Mouse (Mus musculus): Measurements from ENCODE around the gene Dock8.

Gene Dock8

DNA sequence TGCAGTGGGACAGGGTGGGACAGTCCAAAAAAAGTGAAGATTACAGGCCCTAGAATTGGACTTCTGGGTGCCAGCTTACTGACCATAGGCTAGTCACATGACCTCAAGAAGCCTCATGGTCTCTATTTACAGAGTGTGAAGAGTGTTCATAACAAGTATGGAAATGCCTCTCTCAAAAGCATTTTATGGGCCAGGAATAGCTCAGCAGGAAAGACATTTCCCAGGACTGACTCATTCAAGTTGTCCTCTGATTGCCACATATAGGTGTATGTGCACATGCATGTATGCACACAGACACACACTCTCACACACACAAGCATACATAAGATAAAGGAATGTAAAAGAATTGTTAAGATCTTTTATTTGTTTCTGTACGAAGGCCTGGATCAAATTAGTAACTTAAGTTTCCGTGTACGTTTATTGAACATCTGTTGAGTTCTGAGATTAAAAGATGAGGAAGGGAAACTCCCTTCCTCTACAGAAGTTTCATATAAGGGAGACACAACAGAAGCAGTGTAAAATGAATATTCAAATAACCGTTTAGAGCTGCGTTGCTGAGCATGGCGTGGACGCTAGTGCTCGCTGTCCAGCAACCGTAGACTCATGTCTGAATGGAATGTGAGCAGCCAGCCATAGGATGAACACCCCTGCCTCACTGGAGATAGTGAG lies 63.0 kb downstream of the Dock8 start:
- no peak for DNase-seq (ENCODE audit: low read depth)

DNA sequence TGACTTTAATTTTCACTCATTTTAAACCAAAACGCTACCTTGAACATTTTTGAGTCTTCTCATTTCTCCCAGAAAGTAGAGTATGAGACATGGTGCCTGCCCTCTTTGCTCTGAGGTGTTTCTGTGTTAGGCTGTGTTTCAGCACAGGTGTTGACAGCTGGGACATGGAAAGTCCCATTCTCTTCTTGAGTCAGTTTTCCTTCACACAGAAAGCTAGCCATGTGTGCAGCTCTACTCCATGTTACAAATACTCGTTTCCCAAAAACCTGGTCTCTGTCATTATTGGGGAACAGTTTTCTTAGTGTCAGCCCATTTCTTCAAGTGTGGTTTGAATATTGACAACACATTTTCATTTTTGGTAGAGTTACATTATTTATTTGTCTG lies 63.5 kb downstream of the Dock8 start:
- DNase-seq (ENCODE audit: low read depth): no peak

DNA sequence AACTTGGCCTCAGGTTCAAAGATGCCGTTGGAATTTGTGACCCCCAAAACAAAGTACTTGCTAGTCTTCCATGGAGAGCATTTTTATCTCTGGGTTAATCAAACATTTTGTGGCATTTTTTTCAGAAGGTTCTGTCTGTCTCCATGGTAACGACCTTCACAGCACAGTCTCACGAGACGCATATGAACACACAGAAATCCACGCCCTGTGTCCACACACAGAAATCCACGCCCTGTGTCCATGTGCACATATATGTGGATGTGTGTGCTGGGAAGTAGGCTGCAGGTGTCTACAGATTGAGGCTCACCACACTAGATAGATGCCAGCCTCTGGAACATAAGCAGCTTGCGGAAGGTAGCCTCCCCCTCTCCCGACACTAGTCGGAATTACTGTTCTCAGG lies 66.9 kb downstream of the Dock8 start:
- DNase-seq (ENCODE audit: low read depth): no peak

DNA sequence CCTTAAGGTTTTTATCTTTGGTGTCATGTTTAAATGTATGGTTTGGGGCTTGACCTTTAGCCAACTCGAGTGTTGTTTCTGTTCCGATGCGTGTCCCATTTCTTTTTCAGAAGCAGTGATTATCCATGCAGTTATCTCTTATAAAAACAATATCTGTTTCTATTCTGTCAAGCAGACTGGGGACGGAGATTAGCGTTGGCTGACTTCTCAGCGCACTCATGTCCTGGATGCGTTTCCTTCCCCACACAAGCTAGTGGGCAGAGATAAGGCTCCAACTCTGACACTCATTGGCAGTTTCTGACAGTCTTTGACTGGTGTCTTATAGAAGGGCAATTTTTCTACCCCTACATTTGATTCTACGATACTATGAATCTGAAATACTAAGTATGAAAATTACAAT lies 69.2 kb downstream of the Dock8 start:
- DNase-seq (ENCODE audit: low read depth): no peak

DNA sequence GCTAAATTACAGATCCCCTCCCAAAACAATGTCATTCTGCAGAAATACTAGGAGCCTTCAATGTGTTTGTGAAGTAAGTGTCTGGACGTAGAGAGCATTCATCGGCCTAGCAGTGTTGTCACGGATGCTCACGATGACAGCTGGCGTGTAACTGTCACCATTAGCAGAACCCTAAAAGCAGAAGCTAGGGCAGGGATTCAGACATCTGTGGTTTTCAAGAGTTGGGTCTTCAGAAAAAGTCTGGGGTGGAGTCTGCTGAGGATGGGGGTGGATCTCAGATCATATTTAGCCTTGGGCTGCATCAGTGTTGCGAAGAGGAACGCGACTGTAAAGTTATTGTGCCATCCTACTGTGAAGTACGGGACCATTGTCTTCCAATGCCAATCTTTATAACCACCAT lies 73.2 kb downstream of the Dock8 start:
- no peak for DNase-seq (ENCODE audit: low read depth)

GRCm38 (mm10) chr19:25074741-25075140 lies 75.4 kb downstream of the Dock8 start:
- DNase-seq (ENCODE audit: low read depth): no peak

GRCm38 (mm10) chr19:25077636-25078035 lies 78.3 kb downstream of the Dock8 start:
- no peak for DNase-seq (ENCODE audit: low read depth)

DNA sequence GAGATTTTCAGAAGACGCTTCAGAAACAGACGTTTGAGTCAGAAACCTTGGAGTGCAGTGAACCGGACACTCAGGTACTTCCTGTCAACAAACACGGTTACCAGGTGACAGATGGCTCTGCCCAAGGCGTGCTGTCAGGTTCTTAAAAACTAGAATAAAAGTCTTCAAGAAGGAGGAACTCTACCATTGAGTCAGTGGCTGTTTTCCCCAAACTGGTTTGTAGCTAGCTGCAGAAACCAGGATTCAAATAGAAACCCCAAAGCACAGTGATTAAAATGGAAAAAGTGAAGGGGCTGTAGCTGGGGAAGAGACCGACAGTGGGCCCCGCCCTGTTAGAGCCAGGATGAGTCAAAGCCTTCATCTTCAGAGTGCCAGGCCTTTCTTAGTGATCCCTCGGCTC lies 78.8 kb downstream of the Dock8 start:
- no peak for DNase-seq (ENCODE audit: low read depth)

DNA sequence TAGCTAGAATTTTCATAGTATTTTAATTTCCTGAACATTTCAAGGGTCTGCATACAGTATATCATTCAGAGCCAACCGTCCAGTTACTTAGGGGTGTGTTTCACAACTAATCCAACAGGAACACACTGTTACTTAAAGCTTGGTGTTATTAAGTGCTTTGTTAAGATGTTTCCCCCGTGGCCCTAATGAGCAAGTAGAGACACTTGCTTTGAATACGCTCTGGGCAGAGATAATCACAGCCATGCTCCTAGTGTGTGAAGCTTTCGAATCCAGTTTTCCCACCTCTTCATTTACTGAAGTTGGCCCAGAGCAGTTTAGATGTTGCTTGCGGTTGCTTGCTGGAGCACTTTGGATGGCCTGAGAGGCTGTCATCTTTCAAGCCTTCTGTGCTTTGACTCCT lies 80.8 kb downstream of the Dock8 start:
- no peak for DNase-seq (ENCODE audit: low read depth)

- no peak for DNase-seq (ENCODE audit: low read depth)
Observed at GRCm38 (mm10) chr19:25082839-25083238, 83.5 kb downstream of the Dock8 start.

- no peak for DNase-seq (ENCODE audit: low read depth)
Observed at GRCm38 (mm10) chr19:25087181-25087580, 87.8 kb downstream of the Dock8 start.

DNA sequence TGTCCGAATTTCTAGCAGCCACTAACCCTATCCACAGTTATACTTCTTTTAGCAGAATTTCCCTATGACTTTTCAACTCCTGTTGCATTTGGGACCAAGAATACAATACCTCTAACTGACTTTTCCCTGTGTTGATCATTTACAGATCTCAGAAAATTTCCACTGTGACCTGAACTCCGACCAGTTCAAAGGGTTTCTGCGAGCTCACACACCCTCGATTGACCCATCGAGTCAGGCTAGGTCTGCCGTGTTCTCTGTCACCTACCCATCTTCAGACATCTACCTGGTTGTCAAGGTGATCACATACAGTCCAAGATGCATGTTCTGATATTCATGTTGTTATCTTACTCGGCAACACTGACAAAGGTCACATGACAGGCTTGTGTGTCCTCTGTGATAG lies 90.4 kb downstream of the Dock8 start:
- no peak for DNase-seq (ENCODE audit: low read depth)

DNA sequence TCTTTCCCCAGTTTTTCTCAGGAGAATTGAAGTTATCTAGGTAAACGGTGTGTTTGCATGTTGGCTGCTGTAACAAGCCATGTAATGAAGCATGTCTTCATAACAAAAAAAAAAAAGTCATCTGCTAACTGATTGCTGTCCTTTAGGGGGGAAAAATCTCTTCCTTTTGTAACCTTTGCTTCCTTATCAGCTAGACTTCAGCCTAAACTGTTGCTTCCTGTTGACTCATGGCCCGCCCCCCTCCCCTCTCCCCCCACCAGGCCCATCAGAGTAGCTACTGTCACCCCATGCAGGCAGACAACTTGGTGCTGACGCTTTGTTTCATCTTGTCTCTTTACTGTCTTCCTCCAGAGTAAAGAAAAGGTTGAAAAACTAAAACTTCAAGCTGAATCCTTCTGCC lies 95.8 kb downstream of the Dock8 start:
- no peak for DNase-seq (ENCODE audit: low read depth)

- DNase-seq (ENCODE audit: low read depth): no peak
Observed at GRCm38 (mm10) chr19:25096316-25096715, 97.0 kb downstream of the Dock8 start.

DNA sequence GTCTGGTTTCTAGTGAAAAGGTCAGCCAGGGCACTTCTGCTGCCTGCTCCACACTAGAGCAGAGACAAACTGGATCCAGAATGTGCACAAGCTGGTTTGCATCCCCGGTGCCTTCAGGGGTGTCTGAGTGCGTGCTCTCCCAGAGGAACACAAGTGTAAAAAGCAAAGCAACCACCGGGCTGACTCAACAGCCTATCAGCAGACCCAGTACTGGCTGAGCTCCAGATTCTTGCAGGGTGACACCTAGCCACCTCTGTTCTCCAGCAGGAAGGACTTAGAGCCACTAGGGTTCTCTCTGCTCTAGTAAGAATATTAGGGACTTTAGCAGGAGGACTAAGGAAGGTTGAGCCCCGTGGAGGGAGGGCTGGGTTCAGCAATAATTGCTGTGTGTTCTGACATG lies 97.7 kb downstream of the Dock8 start:
- no peak for DNase-seq (ENCODE audit: low read depth)

- DNase-seq (ENCODE audit: low read depth): no peak
Observed at GRCm38 (mm10) chr19:25097506-25097905, 98.2 kb downstream of the Dock8 start.

DNA sequence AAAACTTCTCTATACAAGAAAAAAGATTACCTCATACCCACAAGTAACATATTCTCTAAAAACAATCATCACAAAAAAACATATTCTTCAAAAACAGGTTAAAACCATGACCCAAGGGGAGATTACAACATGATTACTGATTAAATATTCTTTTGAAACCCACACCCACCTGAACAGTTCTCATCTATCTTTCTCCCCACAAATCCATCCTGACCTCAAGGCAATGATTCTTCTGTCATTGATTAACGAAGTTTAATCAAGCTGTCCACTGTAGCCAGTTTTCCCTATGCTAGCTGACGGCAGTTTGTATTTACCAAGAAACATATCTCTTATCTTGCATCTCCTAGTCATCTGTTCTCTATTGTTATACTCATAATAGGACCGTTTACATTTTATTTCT lies 98.6 kb downstream of the Dock8 start:
- DNase-seq (ENCODE audit: low read depth): no peak

- DNase-seq (ENCODE audit: low read depth): no peak
Observed at GRCm38 (mm10) chr19:25098941-25099340, 99.6 kb downstream of the Dock8 start.

- no peak for DNase-seq (ENCODE audit: low read depth)
Observed at GRCm38 (mm10) chr19:25105682-25106081, 106.3 kb downstream of the Dock8 start.

- no peak for DNase-seq (ENCODE audit: low read depth)
Observed at GRCm38 (mm10) chr19:25106315-25106714, 107.0 kb downstream of the Dock8 start.

DNA sequence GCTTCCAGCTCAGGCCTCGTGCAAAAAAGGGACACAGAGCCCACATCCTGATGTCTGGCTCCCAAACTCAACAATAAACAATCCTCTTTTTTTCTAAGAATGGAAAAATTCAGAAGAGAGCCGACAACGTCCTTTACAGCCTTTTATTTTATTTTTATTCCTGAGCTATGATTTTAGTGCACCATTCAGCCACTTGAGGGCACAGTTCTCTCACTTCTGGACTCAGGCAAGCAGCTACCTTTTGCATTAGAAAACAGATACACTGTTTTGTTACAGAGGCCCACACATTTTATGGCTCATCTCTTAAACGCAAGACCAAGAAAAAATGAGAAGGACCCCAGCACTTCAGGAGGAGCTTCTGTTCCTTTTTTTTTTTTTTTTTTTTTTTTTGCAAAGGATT lies 108.1 kb downstream of the Dock8 start:
- DNase-seq (ENCODE audit: low read depth): no peak

DNA sequence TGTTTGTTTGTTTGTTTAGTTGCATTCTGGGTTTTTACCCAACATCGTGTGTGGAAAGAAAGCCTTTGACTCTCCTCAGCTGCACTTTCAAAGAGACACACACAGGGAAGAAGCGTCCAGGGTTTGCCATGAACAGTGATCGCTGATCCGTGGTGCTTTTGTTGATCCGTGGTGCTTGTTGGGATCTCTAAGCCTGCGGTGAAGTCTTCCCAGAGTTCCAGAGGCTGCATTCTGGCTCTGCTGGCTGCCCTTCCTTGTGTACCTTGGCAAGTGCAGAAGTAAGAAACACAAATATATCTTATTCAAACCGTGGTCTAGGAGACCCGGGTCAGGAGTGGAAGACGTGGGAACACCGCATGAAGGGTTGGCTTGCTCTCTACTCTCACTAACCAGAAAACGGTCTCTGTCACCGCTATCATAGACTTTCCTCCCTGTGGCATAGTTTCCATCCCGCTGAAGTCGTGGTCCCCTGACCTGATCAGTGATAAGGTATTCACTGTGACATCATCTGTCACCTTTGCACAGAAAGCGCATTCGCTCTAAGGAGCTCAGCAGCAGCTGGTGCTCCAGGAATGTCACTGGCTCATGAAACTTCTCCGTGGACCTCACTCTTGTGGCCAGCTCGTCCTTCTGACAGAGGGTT lies 112.4 kb downstream of the Dock8 start:
- DNase-seq (ENCODE audit: low read depth): no peak

GRCm38 (mm10) chr19:25116981-25117380 lies 117.6 kb downstream of the Dock8 start:
- DNase-seq (ENCODE audit: low read depth): no peak

DNA sequence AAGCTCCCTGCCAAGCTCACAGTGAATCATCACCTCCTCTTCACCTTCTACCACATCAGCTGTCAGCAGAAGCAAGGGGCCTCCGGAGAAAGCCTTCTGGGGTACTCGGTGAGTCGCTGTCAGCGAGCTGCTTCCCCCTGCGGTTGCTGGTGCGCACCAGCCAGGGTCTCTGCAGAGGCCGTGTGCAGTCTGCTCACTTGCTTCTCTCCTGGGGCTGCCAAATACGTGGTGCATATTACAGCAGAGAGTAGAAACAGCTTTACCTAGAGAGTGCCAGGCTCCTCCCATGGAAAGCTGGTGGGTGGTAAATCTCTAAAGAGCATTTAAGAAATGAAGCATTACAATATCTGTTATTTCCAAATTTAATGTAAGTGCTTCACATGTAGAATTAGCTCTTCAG lies 123.1 kb downstream of the Dock8 start:
- no peak for DNase-seq (ENCODE audit: low read depth)

Measured in c-Kit-positive CD71-negative TER-119-negative erythroid progenitor cells, embryonic 14.5 days (primary cell).